Mouse (Mus musculus) C2C12 (cell line): ENCODE results near the gene Bcat2.

ENCODE experiments used
- CTCF ChIP-seq: IDR thresholded peaks from one replicate; pipeline ENCODE4 v1.5.1; 2011; ENCODE audit not compliant: control insufficient read depth, insufficient read depth, insufficient read length
- FOSL1 ChIP-seq: IDR thresholded peaks from one replicate; pipeline ENCODE4 v1.8.0; 2011; ENCODE audit warnings: mild to moderate bottlenecking, low read length; ENCODE audit not compliant: poor library complexity, insufficient read depth, severe bottlenecking
- MAX ChIP-seq: IDR thresholded peaks from one replicate; pipeline ENCODE4 v1.6.1; 2011; ENCODE audit warnings: mild to moderate bottlenecking, control low read depth
- MYOD1 ChIP-seq: IDR thresholded peaks from one replicate; pipeline ENCODE4 v1.6.1; 2011; ENCODE audit warnings: low read depth; ENCODE audit not compliant: control insufficient read depth, insufficient read length

DNA sequence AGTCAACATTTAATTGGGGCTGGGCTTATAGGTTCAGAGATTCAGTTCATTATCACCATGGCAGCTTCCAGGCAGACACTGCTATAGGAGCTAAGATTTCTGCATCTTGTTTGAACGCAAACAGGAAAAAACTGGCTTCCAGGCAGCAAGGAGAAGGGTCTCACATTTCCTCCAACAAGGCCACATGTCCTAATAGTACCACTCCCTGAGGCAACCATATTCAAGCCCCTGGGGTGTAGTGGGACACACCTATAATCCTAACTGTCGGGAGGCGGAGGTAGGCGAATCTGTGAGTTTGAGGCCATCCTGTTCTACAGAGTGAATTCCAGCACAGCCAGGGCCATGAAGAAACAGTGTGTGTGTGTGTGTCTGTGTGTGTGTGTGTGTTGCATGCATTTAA lies 25.2 kb downstream of the Bcat2 start:
- no peak for TF ChIP-seq MYOD1
- no peak for TF ChIP-seq CTCF
- TF ChIP-seq MAX: no peak
- no peak for TF ChIP-seq FOSL1
